Mouse (Mus musculus) heart, adult 9 months (tissue): Measurements from ENCODE around the gene Krt9.

Source experiments
- DNase-seq, 2 experiments: peaks; one replicate each; pipeline ENCODE4 v3.0.0; 2022; ENCODE audit warnings: low spot score in 2 of 2

Gene Krt9

DNA sequence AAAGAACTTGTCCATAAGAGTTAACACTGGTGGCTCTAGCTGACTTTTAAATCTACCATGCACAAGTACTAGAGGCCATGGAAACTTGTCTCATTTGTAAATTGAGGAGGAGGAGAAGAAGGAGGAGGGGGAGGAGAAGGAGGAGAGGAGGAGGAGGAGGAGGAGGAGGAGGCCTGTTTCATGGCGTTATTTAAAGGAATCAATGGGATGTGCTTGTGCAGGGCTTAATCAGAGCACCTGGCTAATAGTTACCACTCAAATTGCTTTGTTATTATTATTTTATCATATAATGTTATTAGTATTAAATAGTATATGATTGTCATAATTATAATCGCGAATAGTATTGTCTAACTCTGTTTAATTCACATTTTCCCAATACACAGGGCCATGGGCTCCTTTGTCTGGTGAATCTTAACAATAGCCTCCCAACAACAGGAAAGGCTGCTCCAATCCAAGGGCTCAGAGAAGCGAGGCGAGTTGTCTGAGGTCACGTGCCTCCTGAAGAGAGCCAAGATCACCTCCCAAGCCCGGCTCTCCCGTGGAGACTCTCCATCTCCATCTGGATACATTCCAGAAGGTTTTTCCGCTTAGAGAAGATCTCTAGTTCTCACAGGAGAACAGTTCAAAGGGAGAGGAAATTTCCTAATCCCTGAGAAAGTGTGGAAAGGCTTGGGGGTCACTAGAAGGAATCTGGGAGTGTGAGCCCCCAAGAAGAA, 44.3 kb downstream of the Krt9 start, which contains the start of gene Krt19:
Gene Krt19 (minus strand): TSS at position 51 of the 716 bp plus-strand sequence.
- DNase-seq, result no peak

DNA sequence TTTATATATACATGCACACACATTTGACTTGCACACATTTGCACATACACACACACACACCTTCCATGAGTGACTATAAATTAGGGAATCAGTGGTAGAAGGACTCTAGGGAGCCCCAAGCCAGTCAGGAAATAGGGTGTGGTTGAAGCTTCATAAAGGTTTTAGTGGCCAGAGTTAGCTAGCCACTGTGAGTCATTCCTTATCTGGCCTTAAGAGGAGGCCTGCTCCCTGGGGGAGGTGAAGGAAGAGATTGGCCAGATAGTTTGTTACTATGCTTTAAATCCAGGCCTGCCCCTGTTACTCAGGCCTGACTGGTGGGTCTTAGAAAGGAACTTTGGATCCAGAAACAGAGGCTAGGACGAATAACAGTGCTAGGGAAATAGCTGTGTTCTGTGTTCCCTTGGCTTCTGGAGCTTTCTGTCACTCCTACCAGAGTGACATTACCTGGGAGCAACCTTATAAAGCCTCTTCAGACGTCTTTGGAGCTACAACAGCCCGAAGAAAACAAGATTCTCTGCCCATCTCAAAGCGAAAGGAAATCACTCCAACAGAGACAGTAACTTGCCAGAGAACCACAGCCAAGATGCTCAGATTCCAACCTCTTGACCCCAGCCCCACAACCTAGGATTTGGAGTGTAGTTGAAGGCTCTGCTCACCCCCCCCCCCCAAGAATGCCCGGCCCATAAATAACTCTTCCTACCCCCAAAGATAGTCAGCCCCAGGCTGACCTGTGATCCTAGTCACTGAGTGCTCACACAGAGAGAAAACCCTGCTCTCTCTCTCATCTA, 45.3 kb downstream of the Krt9 start:
- no peak for DNase-seq

DNA sequence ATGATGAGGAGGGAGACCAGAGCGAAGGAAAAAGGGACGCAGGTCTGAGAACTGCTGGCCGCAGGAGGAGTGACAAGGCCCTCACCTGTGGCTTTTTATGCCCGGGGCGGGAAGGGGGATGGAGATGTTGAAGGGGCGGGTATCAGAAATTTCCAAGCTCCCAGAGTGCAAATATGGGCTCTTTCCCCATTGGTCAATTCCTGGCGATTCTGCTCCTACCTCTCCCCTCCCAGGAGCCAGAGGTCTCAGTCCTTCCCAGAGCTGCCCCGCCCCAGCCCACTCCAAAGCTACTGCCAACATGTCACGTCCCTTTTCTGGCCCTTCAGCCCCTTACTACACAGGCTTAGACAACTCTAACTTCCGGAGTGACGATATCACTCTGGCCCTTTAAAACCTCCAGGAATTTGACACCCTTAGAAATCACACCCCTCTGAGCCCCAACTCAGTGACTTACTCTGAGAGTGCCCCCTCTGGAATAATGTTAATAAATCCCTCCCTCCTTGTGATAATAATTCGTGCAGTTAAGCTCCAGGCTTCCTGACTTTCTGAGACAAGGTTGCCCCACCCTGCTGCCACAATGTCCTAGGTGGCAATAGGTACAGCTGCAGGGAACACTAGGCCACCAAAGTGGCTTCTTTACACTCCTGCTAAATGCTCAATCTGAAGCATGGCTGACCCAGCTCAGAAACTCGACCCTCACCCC, 47.0 kb downstream of the Krt9 start:
- no peak for DNase-seq

DNA sequence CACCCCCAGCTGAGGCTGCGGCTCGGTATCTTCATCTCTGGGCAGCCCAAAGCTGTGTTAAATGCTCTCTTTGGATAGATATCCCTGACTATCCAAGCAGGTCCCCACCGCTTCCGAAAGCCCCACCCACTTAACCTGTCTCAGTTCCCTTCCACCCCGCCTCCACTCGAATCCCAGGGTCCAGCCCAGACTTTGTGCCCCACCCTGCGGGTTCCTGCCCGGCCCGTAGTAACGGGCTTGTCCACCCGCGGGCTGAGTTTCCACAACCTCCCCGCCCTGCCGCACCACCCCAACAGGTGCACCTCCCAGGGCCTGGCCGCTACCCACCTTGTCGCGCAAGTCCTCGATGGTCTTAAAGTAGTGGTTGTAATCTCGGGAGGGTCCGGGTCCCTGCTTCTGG, 47.9 kb downstream of the Krt9 start:
- DNase-seq, result no peak

DNA sequence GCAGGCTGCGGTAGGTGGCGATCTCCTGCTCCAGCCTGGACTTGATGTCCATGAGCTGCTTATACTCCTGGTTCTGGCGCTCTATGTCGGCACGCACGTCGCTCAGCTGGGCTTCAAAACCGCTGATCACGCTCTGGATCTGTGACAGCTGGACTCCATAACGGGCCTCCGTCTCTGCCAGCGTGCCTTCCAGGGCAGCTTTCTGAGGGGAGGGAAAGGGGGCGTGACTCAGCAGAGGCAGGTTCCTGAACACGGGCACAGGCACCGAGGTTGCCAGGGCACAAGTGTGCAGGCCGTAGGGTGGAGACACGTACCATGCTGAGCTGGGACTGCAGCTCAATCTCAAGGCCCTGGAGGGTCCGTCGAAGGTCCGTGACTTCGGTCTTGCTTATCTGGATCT, 52.1 kb downstream of the Krt9 start:
- DNase-seq, result no peak

DNA sequence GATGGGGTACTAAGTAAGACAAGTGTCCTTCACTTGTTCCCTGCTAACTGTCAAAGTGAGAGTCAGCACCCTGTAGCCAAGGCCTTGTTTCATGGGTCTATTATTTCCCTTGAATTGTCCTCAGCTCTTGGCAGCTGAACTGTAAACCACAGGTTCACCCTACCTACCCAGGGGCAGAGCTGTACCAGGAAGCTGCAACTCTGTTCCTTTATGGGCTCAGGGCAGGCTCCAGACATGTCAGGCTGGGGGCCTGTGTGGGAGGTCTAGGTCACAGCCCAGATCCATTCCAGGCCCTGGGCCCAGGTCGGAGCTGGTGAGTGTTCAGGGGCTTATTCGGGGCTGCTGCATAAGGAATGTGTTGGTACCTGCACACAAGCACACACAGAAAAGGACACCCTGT, 53.7 kb downstream of the Krt9 start:
- no peak for DNase-seq

DNA sequence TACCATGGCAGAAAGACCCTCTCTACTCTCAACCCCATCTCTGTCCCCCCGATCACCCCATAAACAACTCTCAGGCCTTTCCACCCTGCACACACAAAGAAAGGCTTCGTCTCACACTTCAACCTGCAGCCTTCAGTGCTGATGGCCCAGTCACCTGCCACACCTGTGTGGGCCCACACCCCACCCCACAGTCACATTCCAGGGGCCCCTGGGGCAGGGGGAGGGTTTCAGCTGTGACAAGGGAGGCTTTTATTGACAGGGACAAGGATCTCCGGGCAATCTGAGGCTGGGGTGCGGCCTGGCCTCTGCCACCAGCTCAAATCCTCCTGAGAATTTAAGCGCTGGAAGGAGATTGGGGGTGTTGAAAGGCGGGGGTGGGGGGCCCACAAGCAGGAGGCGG, 54.2 kb downstream of the Krt9 start:
- DNase-seq, result no peak

DNA sequence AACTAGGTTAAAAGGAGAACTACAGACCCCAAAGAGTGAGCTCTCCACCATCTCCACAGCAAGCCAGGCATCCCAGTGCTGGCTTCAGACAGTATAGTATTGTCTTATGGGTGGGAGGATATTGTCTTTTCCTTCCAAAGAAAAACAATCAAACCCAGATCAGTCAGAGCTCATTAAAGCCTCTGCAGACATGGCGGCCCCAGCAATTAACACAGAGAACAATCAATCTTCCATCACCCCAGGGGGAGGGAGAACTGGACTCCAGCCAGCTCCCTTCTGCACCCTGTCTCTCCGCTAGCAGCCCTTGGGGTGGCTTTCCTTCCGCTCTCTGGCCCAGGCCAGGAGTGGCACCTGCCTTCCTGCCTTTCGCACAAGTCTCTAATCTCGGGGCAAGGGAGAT, 55.4 kb downstream of the Krt9 start:
- DNase-seq, result no peak
